Mouse (Mus musculus): ENCODE results near the gene Ino80b. TPM values are rescaled to one million over a fixed set of nuclear protein-coding genes. Genes with fewer than 3 reads are reported as not detected.

Ino80b gene
- polyA plus RNA-seq (2015; fragmentation: Nextera tagmentation; extraction: Ambion mirVana), result 13.7 and 17.2 TPM in 2 replicates

DNA sequence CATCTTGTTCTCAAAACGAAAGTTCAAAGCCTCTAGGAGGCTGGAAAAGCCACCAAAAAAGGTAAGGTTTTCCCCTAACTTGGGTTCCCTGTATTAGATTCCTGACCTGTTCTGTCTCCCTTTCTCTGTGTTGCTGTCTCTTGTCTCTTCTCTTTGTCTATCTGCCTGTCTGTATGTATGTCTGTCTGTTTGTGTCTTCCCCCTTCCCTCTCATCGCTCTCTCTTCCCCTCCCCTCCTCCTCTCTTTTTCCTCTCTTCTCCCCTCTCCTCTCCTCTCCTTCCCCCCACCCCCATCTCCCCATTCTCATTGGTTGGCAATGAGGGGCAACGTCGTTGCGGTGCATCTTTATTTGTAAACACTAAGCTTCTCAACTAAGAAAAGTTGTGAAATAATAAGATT lies at the start of gene Ino80b:
TSS of gene Ino80b (minus strand) at position 101 of the 400 bp plus-strand sequence.

DNA sequence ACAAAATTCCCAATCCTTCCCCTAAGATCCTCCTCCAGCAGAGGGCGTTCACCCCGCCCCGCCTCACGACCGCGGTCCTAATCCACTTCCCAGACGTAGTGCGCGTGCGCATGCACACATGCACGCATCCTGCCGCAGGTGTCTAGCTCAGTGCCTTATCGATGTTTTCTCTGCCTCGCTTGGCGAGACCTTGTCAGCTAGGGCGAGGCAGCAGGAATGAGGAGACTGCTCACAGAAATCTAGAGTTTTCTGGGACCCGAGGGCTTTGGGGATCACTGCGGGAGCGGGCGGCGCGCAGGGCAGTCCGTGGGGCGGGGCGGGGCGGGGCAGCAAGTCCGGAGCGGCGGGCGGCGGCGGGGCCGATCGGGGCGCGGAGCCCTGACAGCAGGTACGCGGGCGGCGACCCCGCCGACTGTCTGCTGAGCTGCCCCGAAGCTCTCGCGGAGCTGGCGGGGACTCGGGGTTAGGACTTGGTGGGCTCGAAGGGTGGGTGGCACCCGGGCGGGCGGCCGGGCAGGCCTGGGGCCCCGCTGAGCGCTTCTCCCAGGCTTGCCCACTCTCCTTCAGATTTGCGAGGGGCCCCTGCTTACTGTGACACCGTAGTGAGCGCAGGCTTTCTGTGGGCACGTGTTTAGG lies 40.5 kb upstream of the Ino80b start, which contains the start of gene Dctn1:
TSS of gene Dctn1 (plus strand) at position 314 of the 636 bp plus-strand sequence.

DNA sequence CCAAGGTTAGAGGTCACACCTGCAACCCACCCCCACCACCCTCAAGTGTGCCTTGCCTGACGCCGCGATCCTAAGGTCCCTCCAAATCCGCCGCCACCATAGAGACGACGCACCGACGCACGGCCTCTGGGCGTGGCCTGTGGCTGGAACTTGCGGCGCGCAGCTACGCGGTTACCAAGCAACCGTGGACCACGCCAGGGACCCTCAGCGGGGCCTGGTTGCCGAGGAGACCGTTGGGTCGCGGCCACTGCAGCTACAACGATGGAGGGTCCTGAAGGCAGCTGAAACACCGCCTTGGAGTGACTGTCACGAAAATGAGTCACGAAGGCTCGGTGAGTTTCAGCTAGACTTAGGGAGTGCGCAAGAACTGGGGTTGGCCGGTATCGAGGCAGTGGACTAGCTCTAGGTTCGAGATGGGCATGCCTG lies 31.0 kb upstream of the Ino80b start, which contains the start of the genes Wdr54 and 1700003E16Rik:
TSS of gene Wdr54 (minus strand) at position 139 of the 426 bp plus-strand sequence.
TSS of gene 1700003E16Rik (plus strand) at position 146 of the 426 bp plus-strand sequence.

DNA sequence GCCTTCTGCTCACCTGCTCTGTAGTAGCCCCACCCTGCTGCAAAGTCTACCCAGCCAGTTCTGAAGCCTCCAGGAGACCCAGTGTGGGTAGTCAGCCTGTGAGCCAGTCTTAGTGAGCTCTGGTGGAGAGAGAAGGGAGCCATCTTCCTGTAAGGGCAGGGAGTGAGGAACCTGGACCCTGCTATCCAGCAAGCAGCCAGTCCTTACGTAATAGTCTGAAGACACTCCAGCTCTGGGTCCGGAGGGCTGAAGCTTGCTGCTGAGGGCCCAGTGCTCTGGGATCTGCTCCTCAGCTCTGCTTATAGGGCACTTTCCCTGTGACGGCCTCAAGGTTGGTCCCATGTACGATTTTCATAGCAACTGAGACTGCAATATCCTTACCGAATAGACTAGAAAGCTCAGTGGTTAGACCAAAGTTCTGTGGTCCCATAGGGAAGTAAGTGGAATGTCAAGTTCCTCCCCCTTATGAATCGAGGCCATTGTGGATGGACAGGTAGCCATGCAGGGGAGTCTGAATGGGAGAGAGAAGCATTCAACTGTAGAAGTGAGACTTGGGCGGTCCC lies 9.8 kb upstream of the Ino80b start, which contains the start of gene Rtkn:
TSS of gene Rtkn (plus strand) at position 513 of the 563 bp plus-strand sequence.

DNA sequence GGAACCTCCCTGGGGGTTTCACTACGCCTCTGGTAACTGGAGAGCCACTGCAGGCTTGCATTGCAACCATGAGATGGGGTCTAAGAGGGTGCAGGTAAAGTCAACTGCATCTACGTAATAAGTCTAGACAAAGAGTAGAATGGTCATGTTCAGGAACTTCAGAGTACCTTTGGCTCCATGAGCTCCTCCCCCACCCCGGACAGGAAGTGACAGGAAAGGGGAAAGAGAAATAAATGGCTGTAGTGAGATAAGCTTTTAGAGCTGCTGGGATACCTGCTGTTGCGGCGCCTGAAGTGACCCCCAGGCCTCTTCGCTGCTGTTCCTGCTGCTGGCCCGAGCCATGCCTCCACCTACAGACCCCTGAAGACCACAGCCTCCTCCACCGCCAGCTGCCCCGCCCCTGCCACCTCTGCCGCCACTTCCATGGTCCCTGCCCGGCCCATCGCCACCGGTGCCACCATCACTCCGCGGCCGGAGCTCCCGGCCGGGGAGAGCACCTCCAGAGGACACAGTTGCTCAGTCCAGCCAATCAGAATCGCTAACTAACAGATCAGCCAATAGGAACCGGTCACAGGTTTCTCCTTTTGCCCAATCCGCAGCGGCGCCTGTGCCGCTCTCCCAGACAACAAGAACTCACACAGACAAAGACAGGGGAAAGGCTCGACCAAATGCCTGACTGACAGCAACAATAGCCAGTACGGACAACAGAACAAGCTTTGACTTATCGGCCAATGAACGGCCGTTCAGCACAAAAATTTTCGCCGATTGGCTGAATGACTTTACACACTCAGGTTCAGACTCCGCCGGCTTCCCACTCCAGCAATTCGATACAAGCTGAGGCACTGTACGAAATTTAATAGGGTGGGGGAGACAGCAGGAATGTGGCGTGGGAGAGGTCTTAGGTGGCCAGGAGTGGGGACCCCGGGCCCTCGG lies 4.0 kb downstream of the Ino80b start, which contains the start of gene Wbp1:
TSS of gene Wbp1 (minus strand) at position 630 of the 933 bp plus-strand sequence.

DNA sequence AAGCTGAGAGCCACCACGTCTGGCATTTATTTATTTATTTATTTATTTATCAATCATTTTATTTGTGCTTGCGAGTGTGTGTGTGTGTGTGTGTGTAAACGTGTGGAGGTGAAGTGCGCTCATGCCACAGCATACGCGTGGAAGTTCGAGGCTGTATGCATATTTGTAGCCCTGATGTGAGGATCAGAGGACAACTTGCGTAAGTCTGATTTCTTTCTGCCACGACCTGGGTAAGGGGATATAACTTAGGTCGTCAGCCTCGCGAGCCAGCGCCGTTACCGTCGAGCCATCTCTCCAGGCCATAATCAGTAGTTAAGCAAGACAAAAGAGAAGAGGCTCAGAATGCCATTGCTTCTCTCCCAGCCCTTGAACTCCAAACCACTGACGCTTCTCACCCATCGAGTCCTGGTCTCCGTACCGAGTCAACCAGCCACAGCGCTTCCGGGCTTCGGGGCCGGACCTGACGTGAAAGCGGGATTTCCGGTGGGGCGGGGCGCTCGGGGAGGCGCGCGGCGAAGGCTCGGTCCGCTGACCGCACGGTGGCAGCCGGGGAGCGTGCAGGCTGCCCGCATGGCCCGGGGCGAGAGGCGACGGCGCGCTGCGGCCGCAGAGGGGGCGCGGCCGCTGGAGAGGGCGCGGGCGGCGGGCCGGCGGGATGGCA lies 10.1 kb downstream of the Ino80b start, which contains the start of gene Mogs:
TSS of gene Mogs (plus strand) at position 486 of the 661 bp plus-strand sequence.

DNA sequence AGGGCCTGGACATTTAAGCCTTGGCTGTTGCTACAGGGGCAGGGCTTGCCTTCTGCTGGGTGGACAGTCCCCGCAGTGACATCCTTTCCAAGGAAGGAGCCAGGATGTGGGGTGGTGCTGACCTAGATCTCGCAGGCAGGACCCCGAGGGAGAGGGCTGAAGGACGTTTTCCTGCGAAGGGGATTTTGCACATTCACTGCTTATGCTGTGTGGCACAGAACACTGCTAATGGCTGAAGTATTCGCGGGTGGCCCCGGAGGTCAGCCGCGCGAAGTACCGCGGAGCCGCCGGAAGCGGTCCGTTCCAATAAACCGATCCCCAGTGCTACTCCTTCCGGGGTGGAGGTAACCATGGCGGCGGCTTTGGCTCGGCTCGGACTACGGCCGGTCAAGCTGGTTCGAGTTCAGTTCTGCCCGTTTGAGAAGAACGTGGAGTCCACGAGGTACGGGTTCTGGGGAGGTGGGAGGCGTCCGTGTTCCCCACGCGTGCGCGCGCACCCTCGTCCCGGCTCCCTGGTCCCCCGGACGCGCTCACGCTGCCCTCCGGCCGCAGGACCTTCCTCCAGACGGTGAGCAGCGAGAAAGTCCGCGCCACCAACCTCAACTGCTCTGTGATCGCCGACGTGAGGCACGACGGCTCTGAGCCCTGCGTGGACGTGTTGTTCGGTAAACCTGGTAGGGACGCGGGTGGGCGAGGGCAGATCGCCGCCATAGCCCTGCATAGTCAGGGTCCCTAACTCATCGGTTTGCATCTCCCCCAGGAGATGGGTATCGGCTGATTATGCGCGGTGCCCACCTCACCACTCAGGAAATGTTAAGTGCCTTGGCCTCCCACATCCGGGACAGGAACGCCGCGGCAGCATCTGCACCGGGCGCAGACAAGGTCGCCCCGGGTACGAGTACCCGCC lies 16.2 kb downstream of the Ino80b start, which contains the start of gene Mrpl53:
TSS of gene Mrpl53 (plus strand) at position 279 of the 907 bp plus-strand sequence.

DNA sequence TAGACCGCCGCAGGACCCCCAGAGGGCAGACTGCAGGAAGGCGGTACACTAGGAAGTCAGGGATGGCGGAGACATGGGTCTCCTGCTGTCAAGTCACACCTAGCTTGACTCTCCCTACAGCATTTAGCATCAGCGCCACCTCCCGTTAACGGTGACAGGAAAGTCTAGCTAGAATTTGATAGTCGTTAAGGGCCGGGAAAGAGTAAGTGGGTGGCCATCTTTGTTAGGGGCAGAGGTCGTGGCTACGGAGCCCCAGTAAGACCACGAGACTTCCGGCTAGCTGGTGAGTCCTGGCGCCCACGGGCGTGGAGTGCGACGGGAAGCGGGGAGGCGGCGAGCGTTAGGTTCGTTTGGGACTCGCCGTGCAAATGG lies 23.9 kb downstream of the Ino80b start, which contains the start of the genes Ccdc142 and Gm42688:
TSS of gene Ccdc142 (plus strand) at position 286 of the 372 bp plus-strand sequence.
TSS of gene Gm42688 (plus strand) at position 302 of the 372 bp plus-strand sequence.

DNA sequence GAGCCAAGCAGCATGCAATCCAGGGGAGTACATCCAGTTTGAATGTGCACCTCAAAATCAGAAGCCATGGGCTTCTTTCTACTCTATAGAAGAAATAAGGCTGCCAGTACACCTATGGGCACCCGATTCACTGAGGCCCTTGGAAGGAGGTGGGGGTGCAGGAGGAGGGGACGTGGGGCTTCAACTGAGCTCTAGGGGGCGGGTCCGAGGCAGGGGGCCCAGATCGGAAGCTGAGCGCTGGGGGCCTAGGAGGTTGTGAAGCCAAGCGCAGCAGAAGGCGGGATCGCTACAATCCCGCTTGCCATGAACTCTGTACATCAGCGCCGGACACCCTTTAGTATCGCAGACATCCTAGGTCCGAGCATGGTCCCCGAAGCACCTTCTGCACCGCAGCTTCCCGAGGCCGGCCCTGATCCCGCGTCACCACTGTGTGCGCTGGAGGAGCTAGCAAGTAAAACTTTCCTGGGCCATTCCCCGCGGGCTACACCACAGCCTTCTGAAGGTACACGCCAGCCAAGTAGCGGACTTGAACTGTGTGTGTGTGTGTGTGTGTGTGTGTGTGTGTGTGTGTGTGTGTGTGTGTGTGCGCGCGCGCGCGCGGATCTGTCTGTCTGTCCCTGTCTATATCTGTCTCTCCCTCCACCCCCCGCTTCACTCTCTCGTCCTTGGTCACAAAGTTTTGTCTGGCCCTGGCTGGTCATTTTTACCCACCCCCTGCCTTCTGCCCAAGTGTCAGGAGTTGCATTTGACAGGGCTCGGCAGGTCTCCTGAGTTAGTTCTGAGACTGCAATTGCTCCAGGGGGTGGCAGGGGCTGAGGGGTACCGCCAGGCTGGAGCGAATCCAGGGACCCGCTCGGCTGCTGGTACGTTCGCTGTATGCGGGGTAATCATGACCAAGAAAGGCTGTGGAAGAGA lies 38.9 kb downstream of the Ino80b start, which contains the start of gene Lbx2:
TSS of gene Lbx2 (plus strand) at position 247 of the 915 bp plus-strand sequence.

DNA sequence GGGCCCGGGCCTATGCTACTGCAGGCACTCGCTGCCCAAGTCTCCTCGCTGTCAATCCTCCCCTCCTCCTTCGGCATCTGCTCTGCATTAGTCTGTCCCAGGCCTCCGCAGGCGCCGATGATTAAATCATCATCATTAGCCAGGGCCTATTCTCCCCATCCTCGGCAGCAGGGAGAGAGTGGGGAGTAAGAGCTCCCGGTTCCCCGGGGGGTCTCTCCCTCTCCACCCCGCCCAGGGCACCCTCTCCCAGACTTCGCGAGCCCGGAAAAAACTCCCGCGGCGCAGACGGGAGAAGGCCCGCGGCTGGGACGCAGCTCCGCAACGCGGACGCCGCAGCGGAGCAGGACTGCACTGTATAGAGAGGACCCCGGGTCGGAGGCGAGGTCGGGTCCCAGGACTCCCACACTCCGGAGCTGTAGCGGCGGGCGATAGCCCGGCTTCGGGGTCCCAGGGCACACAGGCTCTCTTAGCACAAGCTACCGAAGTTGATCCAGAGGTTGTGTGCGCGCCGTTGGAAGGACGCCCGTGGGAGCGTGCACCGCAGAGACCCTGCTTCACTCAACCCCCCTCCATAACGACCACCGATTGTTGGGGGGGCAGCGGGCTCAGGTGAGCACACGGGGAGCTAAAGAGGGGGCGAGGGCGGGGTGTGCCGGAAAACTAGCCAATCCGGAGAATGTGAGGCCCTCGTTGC lies 47.5 kb downstream of the Ino80b start, which contains the start of gene Pcgf1:
TSS of gene Pcgf1 (plus strand) at position 240 of the 694 bp plus-strand sequence.

Small RNAs within 50 kb of the gene (microRNA-seq; reads per million reads assigned to microRNA genes)
- gene Mir3470a (ENCODE audit: borderline replicate concordance, insufficient number of aligned reads), result not detected

Other genes starting within 250 kb of the Ino80b start
- 1.8 and 6.6 TPM in 2 replicates for gene Sema4f, start 185.7 kb downstream of the Ino80b start, polyA plus RNA-seq (2015; fragmentation: Nextera tagmentation; extraction: Ambion mirVana)
- 0.95 and 1.8 TPM in 2 replicates for gene M1ap, start 178.5 kb downstream of the Ino80b start, polyA plus RNA-seq (2015; fragmentation: Nextera tagmentation; extraction: Ambion mirVana)
- gene Dok1, start 92.0 kb downstream of the Ino80b start, polyA plus RNA-seq (2015; fragmentation: Nextera tagmentation; extraction: Ambion mirVana), result 10.4 and 13.8 TPM in 2 replicates
- gene Loxl3, start 91.3 kb downstream of the Ino80b start, polyA plus RNA-seq (2015; fragmentation: Nextera tagmentation; extraction: Ambion mirVana), result 8.0 and 10.3 TPM in 2 replicates
- gene Aup1, start 70.9 kb downstream of the Ino80b start, polyA plus RNA-seq (2015; fragmentation: Nextera tagmentation; extraction: Ambion mirVana), result 125 and 198 TPM in 2 replicates
- 72.7 and 85.4 TPM in 2 replicates for gene Htra2, start 70.2 kb downstream of the Ino80b start, polyA plus RNA-seq (2015; fragmentation: Nextera tagmentation; extraction: Ambion mirVana)
- gene Dqx1, start 67.6 kb downstream of the Ino80b start, polyA plus RNA-seq (2015; fragmentation: Nextera tagmentation; extraction: Ambion mirVana), result 2.2 and 2.9 TPM in 2 replicates
- gene Tlx2, start 55.1 kb downstream of the Ino80b start, polyA plus RNA-seq (2015; fragmentation: Nextera tagmentation; extraction: Ambion mirVana), result 47.4 and 57.0 TPM in 2 replicates
- 77.1 and 86.5 TPM in 2 replicates for gene Pcgf1, start 47.6 kb downstream of the Ino80b start, polyA plus RNA-seq (2015; fragmentation: Nextera tagmentation; extraction: Ambion mirVana)
- 32.9 and 50.3 TPM in 2 replicates for gene Lbx2, start 39.1 kb downstream of the Ino80b start, polyA plus RNA-seq (2015; fragmentation: Nextera tagmentation; extraction: Ambion mirVana)
- gene Ccdc142, start 23.8 kb downstream of the Ino80b start, polyA plus RNA-seq (2015; fragmentation: Nextera tagmentation; extraction: Ambion mirVana), result 1.6 and 5.7 TPM in 2 replicates
- gene Gm42688, start 23.8 kb downstream of the Ino80b start, polyA plus RNA-seq (2015; fragmentation: Nextera tagmentation; extraction: Ambion mirVana), result 2.5 and 5.4 TPM in 2 replicates
- 177 and 257 TPM in 2 replicates for gene Mrpl53, start 16.4 kb downstream of the Ino80b start, polyA plus RNA-seq (2015; fragmentation: Nextera tagmentation; extraction: Ambion mirVana)
- 25.9 and 42.3 TPM in 2 replicates for gene Mogs, start 9.9 kb downstream of the Ino80b start, polyA plus RNA-seq (2015; fragmentation: Nextera tagmentation; extraction: Ambion mirVana)
- 78.7 and 93.8 TPM in 2 replicates for gene Wbp1, start 3.9 kb downstream of the Ino80b start, polyA plus RNA-seq (2015; fragmentation: Nextera tagmentation; extraction: Ambion mirVana)
- 16.9 and 27.2 TPM in 2 replicates for gene Rtkn, start 10.0 kb upstream of the Ino80b start, polyA plus RNA-seq (2015; fragmentation: Nextera tagmentation; extraction: Ambion mirVana)
- gene Wdr54, start 31.0 kb upstream of the Ino80b start, polyA plus RNA-seq (2015; fragmentation: Nextera tagmentation; extraction: Ambion mirVana), result 2.9 and 4.3 TPM in 2 replicates
- 0.41 and 0.72 TPM in 2 replicates for gene 1700003E16Rik, start 31.0 kb upstream of the Ino80b start, polyA plus RNA-seq (2015; fragmentation: Nextera tagmentation; extraction: Ambion mirVana)
- gene Dctn1, start 40.5 kb upstream of the Ino80b start, polyA plus RNA-seq (2015; fragmentation: Nextera tagmentation; extraction: Ambion mirVana), result 60.7 and 63.9 TPM in 2 replicates
- 0.12 TPM in 1 of 2 replicates, not detected in the other for gene Slc4a5, start 94.4 kb upstream of the Ino80b start, polyA plus RNA-seq (2015; fragmentation: Nextera tagmentation; extraction: Ambion mirVana)
- gene Mthfd2, start 200.5 kb upstream of the Ino80b start, polyA plus RNA-seq (2015; fragmentation: Nextera tagmentation; extraction: Ambion mirVana), result 18.6 and 19.4 TPM in 2 replicates
- 33.9 and 40.3 TPM in 2 replicates for gene Mob1a, start 200.6 kb upstream of the Ino80b start, polyA plus RNA-seq (2015; fragmentation: Nextera tagmentation; extraction: Ambion mirVana)
- gene Bola3, start 223.7 kb upstream of the Ino80b start, polyA plus RNA-seq (2015; fragmentation: Nextera tagmentation; extraction: Ambion mirVana), result 308 and 352 TPM in 2 replicates

All from adrenal gland, postnatal 0 days (tissue).